Mouse (Mus musculus) liver, adult 2 months (tissue): ENCODE results near the gene Thbd.

ENCODE experiments used
- CTCF ChIP-seq: fragments of 200-500 bp; IDR thresholded peaks from 2 replicates; pipeline ENCODE4 v1.5.1; 2011; ENCODE audit warnings: low read depth, low read length, control low read depth
- POLR2A ChIP-seq: fragments of 200-500 bp; IDR thresholded peaks from 2 replicates; pipeline ENCODE4 v1.6.1; 2011; ENCODE audit warnings: low read length, control low read depth; ENCODE audit not compliant: insufficient read depth; ENCODE audit errors: extremely low read depth

- TF ChIP-seq POLR2A (no peak), CTCF (no peak)
Measured at GRCm38 (mm10) chr2:148419776-148420175, 11.8 kb upstream of the Thbd start.
